Comparison of ENCODE assay signal across 8 mouse cellular contexts in the genomic region with DNA sequence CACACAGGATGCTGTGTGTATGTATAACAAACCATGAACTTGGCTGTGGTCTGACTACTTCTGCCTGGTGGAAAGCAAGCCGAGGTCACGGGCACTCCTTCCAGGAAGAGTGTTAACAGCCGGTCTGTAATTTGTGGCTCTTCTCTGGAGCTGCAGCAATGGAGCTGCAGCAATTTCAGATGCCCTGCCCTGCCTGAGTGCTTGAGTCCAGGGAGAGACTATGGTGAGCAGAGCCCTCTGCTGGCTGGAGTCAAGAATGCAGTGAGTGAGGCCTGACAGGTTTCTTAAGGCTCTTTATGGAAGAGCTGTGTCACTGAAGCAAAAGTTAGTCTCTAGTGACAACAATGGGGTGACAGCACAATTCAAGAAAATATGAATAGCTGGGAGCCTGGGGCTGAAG.
DNase-seq lines count a peak whose midpoint lies in the region; ATAC-seq lines count a peak whose summit lies in the region.

No protein-coding gene starts in this region.

- 14% methylated on average over 3 of the region's 3 CpGs for WGBS in hindbrain, embryonic 11.5 days

- no peak overlapping the region for H3K4me3 ChIP-seq in hindbrain, embryonic 11.5 days (ENCODE audit: low read depth, low read length)

- H3K27ac ChIP-seq in hindbrain, embryonic 11.5 days (ENCODE audit: low read depth, low read length) = no peak overlapping the region

- H3K4me1 ChIP-seq in hindbrain, embryonic 11.5 days (replicated peaks; ENCODE audit: control insufficient read depth, insufficient read depth, low read length) = no peaks in the 10 kb centered on the region

- no peak overlapping the region for H3K9ac ChIP-seq in hindbrain, embryonic 11.5 days (ENCODE audit: low read depth, low read length)

- H3K4me2 ChIP-seq in hindbrain, embryonic 11.5 days (replicated peaks; ENCODE audit: low read depth, low read length) = no peak overlapping the region

- peak; percentile 61; the same call in 1 of the 2 replicates for ATAC-seq in hindbrain, embryonic 11.5 days (ENCODE audit: low FRiP score)

- H3K9me3 ChIP-seq in hindbrain, embryonic 11.5 days (ENCODE audit: control insufficient read depth, low read length) = no peaks in the 10 kb centered on the region

- no peaks in the 10 kb centered on the region for H3K27me3 ChIP-seq in hindbrain, embryonic 11.5 days (ENCODE audit: control insufficient read depth, insufficient read depth, low read length)

- peak; percentile 80 for DNase-seq in MN1 (ENCODE audit: low spot score)
- peak; percentile 91 for DNase-seq in cerebellum, adult 8-10 months
- DNase-seq in frontal cortex, postnatal 10 days (ENCODE audit: low spot score in 2 of 2) = peak; percentile 76 to 87
- peak; percentile 93 for DNase-seq in hindbrain, embryonic 11.5 days (ENCODE audit: low spot score)
- peak; percentile 89 for DNase-seq in layer of hippocampus, adult 9-11 months
- peak; percentile 94 for DNase-seq in lung, postnatal 14 days
- DNase-seq in retina, postnatal 7 days (ENCODE audit: low read depth, low spot score) = peak; percentile 80
- peak; percentile 73 to 76 for DNase-seq in urinary bladder, adult 18-20 months (ENCODE audit: low spot score in 2 of 2)

- H3K36me3 ChIP-seq in hindbrain, embryonic 11.5 days (ENCODE audit: control insufficient read depth, insufficient read depth, low read length) = no peaks in the 10 kb centered on the region
